Mouse (Mus musculus): Measurements from ENCODE around the gene Aurkb.

The Aurkb gene

DNA sequence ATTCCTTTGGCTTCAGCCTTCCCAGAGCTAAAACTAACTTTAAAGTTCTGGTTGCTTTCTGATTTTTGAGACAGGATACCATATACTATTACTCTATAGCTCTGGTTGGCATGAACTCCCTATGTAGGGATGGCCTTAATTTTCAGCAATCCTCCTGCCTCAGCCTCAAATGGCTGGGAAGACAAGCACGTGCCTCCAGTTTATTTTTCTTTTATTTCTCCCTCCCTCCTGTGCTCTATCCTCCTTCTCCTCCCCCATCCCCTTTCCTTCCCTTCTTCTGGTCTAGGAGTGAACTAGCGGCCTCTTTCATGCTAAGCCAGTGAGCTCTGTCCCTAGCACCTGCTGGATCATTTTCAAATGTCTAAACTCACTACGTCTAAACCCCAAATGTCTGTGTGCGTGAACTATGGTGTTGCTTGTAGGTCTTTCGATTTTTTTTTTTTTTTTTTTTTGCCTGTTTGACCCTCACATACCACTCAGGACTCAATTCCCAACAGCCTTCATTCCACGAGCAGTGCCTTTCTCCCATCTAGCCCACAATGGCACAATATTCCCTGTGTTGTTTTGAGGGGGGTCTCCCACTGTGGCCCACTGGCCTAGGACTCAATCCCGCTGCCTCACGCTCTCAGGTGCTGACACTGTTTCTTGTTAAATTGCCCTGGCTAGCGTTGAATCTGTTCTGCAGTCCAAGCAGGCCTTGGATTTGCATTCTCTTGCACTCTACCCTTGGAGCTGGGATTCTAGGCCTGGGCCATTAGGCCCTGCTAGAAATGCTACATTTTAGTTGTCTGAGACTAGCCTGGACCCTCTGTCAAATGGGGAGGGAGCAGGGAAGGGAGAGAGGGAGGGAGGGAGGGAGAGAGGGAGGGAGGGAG is 19.0 kb downstream of the Aurkb start:
- no peak for DNase-seq (ENCODE audit: low spot score in 2 of 2)

DNA sequence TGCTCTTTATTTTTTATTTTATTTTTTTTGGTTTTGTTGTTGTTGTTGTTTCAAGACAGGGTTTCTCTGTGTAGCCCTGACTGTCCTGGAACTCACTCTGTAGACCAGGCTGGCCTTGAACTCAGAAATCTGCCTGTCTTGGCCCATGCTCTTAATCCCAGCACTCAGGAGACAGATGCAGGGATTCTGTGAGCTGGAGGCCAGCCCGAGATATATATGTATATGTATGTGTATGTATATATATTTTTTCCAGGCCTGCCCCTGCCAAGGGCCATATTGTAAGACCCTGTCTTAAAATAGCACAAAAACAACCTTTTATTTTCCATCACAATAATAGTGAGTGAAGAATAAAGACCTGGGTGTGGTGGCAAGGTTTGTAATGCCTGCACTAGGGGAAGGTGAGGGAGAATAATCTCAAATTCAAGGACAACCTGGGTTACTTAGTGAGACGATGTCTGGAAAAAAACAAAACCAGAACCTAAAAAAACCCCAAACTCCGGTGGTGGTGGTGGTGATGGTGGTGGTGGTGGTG is 20.0 kb downstream of the Aurkb start:
- DNase-seq (ENCODE audit: low spot score in 2 of 2), result no peak

DNA sequence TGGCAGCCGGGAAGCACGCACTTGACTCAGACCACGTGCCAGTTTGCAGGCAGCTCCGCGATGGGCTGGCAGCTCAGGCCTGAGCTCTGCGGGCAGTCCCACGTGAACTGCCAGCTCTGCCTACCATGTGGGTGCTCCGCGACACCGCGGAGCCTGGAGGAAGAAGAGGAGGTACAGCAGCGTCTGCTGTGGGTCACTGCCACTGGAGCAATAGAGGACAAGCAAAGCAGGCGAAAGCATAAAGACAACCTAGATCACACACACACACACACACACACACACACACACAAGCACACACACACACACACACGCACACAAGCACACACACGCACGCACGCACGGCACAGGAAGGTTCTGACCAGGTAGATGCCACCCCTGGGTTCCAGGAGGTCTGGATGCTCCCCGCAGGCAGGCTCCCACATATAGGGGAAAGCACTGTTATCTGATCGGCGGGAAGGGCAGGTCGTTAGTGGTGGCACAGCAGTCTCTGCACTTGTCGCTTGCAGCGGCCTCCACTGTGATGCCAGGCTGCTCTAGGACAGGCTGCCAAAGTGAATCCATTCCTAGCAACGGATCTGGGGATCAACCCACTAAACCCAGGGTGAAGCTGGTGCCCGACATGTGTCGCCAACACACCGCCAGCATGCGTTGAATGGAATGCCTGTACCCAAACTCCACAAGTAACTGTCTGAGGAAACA is 20.9 kb downstream of the Aurkb start:
- DNase-seq (ENCODE audit: low spot score in 2 of 2), result peak; percentile 60 to 61

- peak; percentile 94 to 96 for DNase-seq (ENCODE audit: low spot score in 2 of 2)
Measured at GRCm38 (mm10) chr11:69066956-69067355, 21.5 kb downstream of the Aurkb start.

GRCm38 (mm10) chr11:69067601-69068000 is 22.2 kb downstream of the Aurkb start:
- no peak for DNase-seq (ENCODE audit: low spot score in 2 of 2)

GRCm38 (mm10) chr11:69070093-69070492 is 24.6 kb downstream of the Aurkb start:
- DNase-seq (ENCODE audit: low spot score in 2 of 2), result no peak

- peak; percentile 94 to 97 for DNase-seq (ENCODE audit: low spot score in 2 of 2)
Measured at GRCm38 (mm10) chr11:69070590-69071222, 25.3 kb downstream of the Aurkb start, which contains the start of gene Tmem107. Gene Tmem107, plus strand, starts transcription at chr11:69070806.

DNA sequence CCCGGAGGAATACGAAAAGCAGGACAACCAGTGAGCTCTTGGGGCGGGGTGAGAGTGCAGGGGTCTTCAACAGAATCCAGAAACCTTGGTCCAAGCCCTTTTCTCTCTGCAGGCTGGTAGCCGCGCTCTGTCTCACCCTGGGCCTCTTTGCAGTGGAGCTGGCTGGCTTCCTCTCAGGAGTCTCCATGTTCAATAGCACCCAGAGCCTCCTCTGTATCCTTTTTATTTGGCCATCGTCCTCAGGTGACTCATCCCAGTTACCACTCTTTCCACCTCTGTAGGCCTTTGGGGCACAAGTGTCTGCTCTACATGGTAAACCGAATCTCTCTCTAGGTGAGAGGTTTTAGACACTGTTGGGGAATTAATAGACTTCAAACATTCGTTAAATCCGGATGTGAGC is 25.8 kb downstream of the Aurkb start:
- DNase-seq (ENCODE audit: low spot score in 2 of 2), result no peak

DNA sequence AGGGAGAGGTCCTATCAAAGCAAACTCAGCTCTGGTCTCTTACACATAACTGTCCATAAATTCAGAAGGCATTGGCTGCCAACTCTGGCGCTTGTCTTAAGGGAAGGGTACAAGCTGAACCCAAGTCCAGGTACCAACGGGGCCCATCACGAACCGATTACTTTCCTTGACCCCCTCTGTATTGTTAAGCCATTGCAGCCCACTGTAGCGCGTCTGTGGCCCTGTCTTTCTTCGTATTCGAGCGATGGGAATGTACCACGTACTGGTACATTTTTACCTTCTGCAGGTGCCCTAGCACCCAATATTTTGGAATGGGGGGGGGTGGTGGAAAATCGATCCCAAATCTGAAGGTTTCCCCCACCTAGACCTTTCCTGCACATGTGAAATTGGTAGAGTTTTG is 26.8 kb downstream of the Aurkb start:
- DNase-seq (ENCODE audit: low spot score in 2 of 2), result no peak

DNA sequence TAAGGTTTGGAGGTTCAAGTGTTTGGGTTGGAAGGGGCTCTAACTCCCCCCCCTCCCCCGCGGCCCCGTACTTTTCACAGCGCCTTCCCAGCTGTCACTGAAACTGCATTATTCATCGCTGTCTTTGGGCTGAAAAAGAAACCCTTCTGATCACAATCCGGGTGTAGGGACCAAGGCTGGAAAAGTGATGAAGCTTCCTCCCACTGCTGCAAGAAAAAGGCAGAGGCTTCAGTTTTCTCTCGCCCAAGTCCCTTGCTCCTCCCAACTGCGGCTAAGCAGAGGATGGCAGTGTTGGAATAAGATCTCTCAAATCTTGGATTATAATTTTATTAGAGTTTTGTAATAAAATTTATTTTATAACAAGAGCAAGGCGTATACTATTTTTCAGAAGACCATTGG is 27.2 kb downstream of the Aurkb start:
- no peak for DNase-seq (ENCODE audit: low spot score in 2 of 2)

DNA sequence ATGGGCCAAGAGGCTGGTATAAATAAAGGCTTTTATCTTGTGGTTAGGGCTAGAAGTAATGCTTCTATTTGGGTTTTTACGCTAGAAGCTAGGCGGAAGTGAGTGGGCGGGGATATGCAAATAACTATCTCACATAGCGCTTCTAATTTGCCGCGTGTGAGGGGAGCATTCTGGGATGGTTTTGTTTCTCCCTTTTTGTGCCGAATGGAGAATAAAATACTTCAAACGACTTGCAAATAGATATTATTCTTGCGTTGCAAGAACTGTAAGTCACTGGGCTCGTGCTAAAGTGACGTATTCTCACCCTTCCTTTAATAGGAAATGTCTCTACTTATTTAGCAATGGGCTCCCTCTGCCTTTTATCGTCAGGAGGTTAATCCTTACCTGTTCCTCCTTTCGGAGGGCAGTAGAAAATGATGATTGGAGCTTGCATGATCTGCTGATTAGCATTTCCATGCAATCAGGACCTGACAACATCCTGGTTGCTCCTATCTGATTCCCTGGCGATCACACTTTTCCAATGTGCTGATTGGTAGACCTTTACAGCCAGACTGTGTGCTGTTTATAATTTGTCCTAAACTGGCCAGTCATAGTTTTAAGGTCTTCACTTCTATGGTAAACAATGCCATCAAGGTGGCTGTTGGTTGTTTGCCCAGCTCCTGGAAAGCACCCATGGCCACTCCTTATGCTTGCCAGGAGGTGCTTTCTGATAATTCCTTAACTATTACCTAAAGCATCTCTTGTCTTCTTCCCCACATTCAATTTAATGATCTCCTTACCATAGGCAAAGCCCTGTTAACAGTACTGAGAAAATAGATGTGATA is 27.8 kb downstream of the Aurkb start:
- peak; percentile 88 to 91 for DNase-seq (ENCODE audit: low spot score in 2 of 2)

DNA sequence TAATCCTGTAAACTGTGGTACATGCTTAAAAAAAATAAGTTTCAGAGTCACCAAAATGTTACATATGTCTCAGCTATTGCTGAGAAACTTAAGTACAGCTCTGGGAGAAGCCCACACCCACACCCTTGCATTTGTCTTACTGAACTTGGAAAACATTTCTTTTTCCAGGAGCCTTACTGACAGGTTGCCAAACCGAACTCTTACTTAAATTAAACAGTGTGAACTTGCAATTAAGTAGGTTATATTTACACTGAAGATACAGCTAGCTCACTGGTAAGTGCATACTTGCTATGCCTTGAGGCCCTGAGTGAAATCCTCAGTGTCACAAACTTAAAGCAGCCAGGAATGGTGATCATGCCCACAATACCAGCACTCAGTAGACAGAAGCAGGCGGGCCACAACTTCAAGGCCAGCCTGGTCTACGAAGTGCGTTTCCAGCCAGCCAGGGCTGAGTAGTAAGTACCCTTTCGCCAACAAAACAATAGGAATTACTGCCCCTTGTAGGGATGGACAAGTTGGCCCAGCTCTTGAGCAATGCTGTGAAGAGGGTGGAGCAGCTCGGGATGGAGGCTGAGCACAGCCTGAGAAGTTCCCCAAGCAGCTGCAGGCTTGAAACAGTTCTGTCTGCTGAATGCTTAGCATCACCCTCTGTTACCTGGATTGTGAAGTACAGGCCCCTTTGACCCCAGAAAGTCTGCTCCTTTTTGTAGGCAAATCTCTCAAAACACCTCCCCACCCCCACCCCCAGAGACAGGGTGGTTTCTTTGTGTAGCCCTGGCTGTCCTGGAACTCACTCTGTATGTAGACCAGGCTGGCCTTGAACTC is 28.7 kb downstream of the Aurkb start:
- no peak for DNase-seq (ENCODE audit: low spot score in 2 of 2)

GRCm38 (mm10) chr11:69074776-69075069 is 29.3 kb downstream of the Aurkb start:
- no peak for DNase-seq (ENCODE audit: low spot score in 2 of 2)

DNA sequence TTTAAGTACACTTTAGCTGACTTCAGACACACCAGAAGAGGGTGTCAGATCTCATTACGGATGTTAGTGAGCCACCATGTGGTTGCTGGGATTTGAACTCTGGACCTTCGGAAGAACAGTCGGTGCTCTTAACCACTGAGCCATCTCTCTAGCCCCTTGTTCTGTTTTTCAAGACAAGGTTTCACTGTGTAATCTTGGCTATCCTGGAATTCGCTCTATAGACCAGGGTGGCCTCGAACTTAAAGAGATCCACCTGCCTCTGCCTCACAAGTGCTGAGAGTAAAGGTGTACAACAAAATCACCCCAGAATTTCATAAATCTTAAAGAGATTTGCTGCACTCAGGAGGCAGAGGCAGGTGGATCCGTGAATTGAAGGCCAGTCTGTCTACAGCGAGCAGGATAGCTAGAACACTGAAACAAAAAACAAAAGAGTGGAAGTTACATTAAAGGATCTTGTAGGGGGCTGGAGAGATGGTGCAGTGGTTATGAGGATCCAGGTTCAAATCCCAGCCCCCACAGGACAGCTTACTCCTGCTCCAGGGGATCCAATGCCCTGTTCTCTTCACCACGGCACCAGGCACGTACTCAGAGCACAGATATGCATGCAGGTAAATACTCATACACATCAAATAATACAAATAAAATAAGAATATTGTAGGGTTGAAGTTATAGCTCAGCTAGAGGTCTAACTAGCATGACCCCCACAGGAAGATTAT is 30.5 kb downstream of the Aurkb start:
- no peak for DNase-seq (ENCODE audit: low spot score in 2 of 2)

DNA sequence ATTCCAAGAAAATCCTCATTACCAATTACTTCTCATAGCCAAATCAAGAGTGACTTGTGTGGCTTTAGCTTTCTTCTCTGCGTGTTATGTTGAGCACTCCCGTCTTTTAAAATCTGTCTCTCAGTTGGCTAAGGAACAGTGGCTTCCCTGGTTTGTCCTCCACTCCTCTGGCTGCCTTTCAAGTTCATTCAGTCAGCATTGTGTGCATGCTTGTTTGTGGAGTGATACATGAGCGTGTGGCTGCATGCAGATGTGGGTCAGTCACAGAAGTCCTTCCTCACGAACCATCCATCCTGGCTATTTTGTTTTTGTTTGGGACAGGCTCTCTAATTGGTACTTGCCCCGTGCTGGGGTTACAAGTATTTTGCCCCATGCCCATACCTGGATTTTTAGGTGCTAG is 31.1 kb downstream of the Aurkb start:
- DNase-seq (ENCODE audit: low spot score in 2 of 2), result no peak

DNA sequence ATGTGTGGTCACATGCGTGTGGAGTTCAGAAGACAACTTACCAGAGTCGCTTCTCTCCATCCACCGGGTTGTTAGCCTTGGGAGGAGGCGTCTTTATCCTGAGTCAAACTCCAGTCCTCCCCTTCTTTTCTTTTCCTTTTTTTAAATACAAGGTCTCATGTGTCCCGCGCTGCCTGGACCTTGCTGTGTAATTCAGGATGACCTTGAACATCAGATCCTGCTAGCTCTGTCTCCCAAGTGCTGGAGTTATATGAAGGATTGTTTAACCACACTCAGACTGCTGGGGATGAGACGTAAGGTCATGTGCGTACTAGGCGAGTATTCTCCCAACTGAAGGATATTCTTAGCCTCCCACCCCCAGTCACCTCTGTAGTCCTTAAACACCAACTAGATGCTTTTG is 31.9 kb downstream of the Aurkb start:
- no peak for DNase-seq (ENCODE audit: low spot score in 2 of 2)

- DNase-seq (ENCODE audit: low spot score in 2 of 2), result no peak
Measured at GRCm38 (mm10) chr11:69078041-69078440, 32.6 kb downstream of the Aurkb start.

DNA sequence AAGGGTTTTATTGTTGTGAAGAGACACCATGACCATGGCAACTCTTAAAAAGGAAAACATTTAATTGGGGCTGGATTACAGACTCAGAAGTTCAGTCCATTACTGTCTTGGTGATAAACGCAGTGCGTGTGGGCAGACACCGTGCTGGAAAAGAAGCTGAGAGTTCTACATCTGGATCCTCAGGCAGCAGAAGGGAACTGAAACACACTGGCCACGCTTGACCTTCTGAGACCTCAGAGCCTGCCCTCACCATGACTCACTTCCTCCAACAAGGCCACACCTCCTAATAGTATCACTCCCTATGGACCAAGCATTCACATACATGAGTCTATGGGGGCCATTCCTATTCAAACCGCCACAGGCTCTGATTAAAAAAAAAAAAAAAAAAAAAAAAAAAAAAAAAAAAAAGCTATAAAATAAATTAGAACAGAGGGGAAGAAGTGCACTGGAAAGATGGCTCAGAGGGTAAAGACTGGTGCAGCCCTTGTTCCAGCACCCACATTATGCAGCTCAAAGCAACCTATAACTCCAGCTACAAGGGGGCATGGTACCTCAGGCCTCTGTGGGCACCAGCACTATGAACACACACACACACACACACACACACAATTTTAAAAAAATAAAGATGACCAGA is 33.5 kb downstream of the Aurkb start:
- DNase-seq (ENCODE audit: low spot score in 2 of 2), result no peak

- DNase-seq (ENCODE audit: low spot score in 2 of 2), result no peak
Measured at GRCm38 (mm10) chr11:69080102-69080854, 34.8 kb downstream of the Aurkb start.

Data from right cerebral cortex, adult 2 months (tissue).